Mouse (Mus musculus) thymus, adult 2 months (tissue): ENCODE measurements at regions not wholly inside any gene's neighbourhood (a gene's known extent, or its start where the extent isn't known, plus 50 kb on each side); places are given as distances from the start of the nearest gene placed in this dataset.

Experiments used
- CTCF ChIP-seq: fragments of 200-500 bp; IDR thresholded peaks from 2 replicates; pipeline ENCODE4 v1.5.1; 2012; ENCODE audit warnings: mild to moderate bottlenecking, control low read depth, low read length, moderate library complexity, borderline replicate concordance; ENCODE audit not compliant: control insufficient read depth, poor library complexity, insufficient read depth; ENCODE audit errors: extremely low read depth
- POLR2A ChIP-seq: fragments of 200-500 bp; IDR thresholded peaks from 2 replicates; pipeline ENCODE4 v1.6.1; 2012; ENCODE audit warnings: mild to moderate bottlenecking, low read length, control low read depth, moderate library complexity; ENCODE audit not compliant: control insufficient read depth, poor library complexity, insufficient read depth; ENCODE audit errors: extremely low read depth

- TF ChIP-seq POLR2A (no peak), CTCF (no peak)
Measured at GRCm38 (mm10) chr6:117678276-117678675, 162.7 kb upstream of the Zfp637 start.
